Mouse (Mus musculus) bone marrow, adult 2 months (tissue): ENCODE results near the gene Slc25a51. TPM values are rescaled to one million over a fixed set of nuclear protein-coding genes. Genes with fewer than 3 reads are reported as not detected.

Experiments
- H3K27ac ChIP-seq: fragments of 200-500 bp; 2 replicates; pipeline ENCODE4 v1.5.1; 2012; ENCODE audit warnings: low read depth, mild to moderate bottlenecking, control low read depth, inconsistent platforms, low read length; ENCODE audit not compliant: control insufficient read depth, poor library complexity, insufficient read depth
- H3K4me1 ChIP-seq: fragments of 200-500 bp; 2 replicates; pipeline ENCODE4 v1.6.1; 2011; ENCODE audit warnings: low read length; ENCODE audit not compliant: control insufficient read depth, insufficient read depth
- H3K4me3 ChIP-seq: fragments of 200-500 bp; replicated peaks from 2 replicates; pipeline ENCODE3; 2011; ENCODE audit warnings: mild to moderate bottlenecking, low read depth, low read length, control low read depth; ENCODE audit not compliant: control insufficient read depth
- CTCF ChIP-seq: fragments of 200-500 bp; IDR thresholded peaks from 2 replicates; pipeline ENCODE4 v1.5.1; 2011; ENCODE audit warnings: low read length, control low read depth; ENCODE audit not compliant: control insufficient read depth, insufficient read depth
- POLR2A ChIP-seq: fragments of 200-500 bp; IDR thresholded peaks from 2 replicates; pipeline ENCODE4 v1.6.1; 2011; ENCODE audit warnings: low read depth, mild to moderate bottlenecking, control low read depth, low read length, borderline replicate concordance; ENCODE audit not compliant: control insufficient read depth
- WGBS: fragments of 180-500 bp; shearing (Covaris S2); methylation state at CpG from one replicate; pipeline ENCODE4 v1.1.7; 2018; 5-methylcytosine and 5-hydroxymethylcytosine counted together
- polyA plus RNA-seq: library from polyadenylated mRNA; stranded (reverse); fragments of >200 nt; gene quantifications from 2 replicates; pipeline ENCODE4 v1.2.4, GENCODE M21; 2011; ENCODE audit warnings: low replicate concordance; ENCODE audit not compliant: missing spikeins, insufficient read depth, insufficient read length

The Slc25a51 gene
- 97.1 and 115 TPM in 2 replicates for polyA plus RNA-seq

DNA sequence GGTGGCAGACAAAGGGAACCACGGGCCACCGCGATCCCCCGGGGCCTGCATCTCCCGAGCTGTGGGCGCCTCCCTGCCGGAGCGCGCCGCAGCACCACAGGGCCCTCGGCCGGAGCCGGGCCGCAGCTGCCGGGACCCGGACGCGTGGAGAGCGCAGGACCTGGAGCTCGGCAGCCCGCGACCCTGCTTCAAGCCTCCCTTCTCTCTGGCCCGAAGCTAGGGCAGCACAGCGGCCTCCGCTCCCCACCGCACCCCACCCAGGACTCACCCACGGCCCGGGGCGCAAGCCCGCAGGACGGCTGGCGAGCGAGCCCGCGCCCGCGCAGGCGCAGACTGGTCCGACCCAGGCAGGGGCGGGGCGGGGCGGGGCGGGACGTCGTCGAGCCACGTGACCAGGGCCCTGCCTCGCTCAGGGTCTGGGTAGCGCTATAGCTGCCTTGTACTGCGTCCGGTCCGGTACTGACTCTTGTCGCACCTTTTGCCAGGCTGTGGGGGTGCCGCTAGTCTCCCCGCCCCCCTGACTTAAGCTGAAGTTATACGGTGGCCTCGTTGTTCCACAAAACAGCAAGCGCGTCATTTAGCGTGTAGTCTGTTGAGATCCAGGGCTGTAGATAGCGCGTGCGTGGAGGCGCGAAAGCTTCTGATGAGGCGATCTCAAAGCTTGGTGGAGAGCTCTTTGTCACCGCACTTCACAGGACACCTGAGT lies at the start of gene Slc25a51:
Gene Slc25a51 (minus strand): TSS at position 340 of the 706 bp plus-strand sequence.
- under 1% methylated on average over 67 of the region's 67 CpGs for WGBS
- Histone ChIP-seq H3K4me1 (peaks cover 4% of the 10 kb centered on the region), H3K27ac (peak within 1 kb of the TSS; percentile 86), H3K4me3 (peak within 1 kb of the TSS; percentile 85)
- TF ChIP-seq CTCF (no peak), POLR2A (peak; percentile 95; the same call in 1 of the 2 replicates)

DNA sequence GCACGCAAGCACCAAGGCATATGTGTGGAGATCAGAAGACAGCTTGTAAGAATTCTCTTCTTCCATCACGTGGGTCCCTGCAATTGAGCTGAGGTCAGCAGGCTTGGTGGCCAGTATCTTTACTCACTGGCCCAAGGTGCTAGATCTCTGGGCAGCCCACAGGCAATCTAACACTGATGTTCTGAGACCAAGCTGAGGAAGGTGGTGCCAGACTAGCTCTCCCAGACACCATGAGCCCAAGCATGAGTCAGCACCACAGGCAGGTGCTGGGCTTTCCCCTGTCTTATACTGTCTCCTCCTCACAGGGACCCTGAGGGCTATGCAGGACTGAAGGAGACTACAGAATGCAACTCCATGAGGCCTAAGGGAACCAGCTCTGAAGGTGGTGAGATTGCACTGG lies 49.0 kb upstream of the Slc25a51 start:
- H3K27ac ChIP-seq, result no peak overlapping the region
- no peak overlapping the region for H3K4me3 ChIP-seq
- WGBS, result 81% methylated on average over 2 of the region's 2 CpGs
- no peak for TF ChIP-seq POLR2A
- TF ChIP-seq CTCF, result no peak
- H3K4me1 ChIP-seq, result peaks cover 6% of the 10 kb centered on the region

DNA sequence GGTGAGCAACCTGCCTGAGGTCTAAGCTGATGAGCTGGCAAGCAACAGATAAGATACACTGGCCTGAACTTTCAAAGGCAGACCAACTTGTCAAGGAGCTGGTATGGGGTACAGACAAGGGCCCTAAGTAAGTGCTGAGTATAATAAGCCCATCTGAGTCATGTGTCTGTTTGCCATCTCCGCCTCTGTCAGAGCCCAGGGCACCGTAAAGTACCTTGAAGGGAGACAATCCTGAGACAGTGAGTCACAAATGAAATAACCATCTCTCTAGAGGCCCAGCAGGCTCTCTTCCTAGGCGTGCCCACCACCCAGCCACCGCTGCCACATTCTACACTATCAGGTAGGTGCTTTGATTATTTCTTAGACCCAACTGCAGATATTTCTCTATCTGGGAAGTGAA lies 46.4 kb upstream of the Slc25a51 start:
- whole genome bisulfite sequencing, result 88% methylated on average over 4 of the region's 4 CpGs
- TF ChIP-seq POLR2A (no peak), CTCF (no peak)
- Histone ChIP-seq H3K27ac (no peak overlapping the region), H3K4me3 (no peak overlapping the region), H3K4me1 (peaks cover 13% of the 10 kb centered on the region)

DNA sequence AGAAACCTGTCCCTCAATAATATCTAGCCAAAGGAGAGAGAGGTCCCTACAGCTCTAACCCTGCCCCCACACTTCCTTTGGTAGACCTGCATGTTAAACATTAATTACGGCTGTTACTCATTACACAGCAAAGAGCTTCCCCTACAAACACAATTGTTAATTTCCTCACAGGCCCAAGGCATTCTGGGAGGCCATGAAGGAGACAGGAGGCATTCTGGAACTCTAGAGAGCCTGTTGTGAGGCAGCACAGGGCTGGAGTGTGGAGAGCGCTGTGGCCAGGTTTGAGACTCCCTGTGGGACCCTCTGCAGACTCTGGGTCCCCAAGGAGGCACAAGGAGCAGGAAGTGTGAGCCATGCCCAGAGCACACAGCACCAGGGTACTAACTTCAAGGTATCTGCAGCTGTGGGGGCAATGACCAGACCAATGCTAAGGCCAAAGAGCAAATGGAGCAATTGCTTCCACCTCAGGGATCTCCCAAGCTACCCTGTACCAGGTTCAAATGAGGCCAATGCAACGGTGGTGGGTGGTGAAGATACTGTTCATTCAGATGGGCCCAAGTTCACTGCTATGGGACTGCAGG lies 44.8 kb upstream of the Slc25a51 start:
- 56% methylated on average over 3 of the region's 3 CpGs for WGBS
- TF ChIP-seq CTCF (no peak), POLR2A (no peak)
- no peak overlapping the region for H3K27ac ChIP-seq
- H3K4me1 ChIP-seq, result peaks cover 13% of the 10 kb centered on the region
- no peak overlapping the region for H3K4me3 ChIP-seq

DNA sequence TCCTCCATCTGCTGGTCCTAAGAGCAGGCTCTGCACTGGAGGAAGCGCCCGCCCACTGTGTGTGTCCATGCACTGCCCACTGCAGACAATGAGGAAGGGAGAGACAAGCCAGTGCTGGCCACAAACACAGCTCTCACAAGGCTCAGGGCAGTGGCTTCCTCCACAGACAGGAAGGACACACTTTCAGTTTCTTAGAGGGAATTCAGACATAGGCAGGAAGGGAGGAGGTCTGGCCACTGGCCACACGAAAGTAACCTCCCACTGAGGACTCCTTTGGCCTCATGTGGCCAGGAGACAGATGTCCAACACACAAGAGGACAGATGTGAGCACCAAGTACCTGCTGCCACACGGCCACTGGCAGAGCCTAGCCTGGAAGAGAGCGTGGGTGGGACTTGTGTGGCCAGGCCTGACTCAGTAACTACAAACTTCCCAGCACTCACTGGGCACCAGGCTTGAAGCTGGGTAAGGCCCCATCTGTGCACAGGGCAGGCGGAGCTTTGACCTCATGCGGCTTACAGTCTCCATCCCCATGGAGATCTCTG lies 44.1 kb upstream of the Slc25a51 start:
- Histone ChIP-seq H3K27ac (peak overlapping the region; percentile 56), H3K4me1 (peaks cover 13% of the 10 kb centered on the region), H3K4me3 (no peak overlapping the region)
- TF ChIP-seq CTCF, result no peak
- peak; percentile 0; the same call in 1 of the 2 replicates for TF ChIP-seq POLR2A
- 44% methylated on average over 7 of the region's 7 CpGs for WGBS

DNA sequence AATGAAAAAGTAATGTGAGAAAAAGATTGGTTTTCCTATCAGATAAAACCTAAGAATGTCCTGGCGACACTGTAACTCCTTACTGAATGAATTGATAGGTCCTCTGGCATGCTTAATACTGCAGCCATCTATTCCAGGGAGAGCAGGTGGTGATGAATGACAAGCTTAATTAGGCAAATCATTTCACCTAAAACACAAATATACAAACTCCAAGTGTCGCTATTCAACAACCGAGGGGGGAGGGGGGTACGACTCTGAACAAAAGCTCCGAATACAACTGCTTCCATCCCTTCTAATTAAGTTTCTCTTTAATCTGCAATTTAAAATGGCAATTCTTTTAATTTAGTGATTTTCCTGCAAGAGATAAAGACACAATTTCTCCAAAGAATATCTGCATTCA lies 40.4 kb upstream of the Slc25a51 start:
- H3K4me1 ChIP-seq, result peaks cover 13% of the 10 kb centered on the region
- H3K4me3 ChIP-seq, result no peak overlapping the region
- H3K27ac ChIP-seq, result no peak overlapping the region
- no peak for TF ChIP-seq CTCF
- no peak for TF ChIP-seq POLR2A
- 81% methylated on average over 5 of the region's 5 CpGs for WGBS

DNA sequence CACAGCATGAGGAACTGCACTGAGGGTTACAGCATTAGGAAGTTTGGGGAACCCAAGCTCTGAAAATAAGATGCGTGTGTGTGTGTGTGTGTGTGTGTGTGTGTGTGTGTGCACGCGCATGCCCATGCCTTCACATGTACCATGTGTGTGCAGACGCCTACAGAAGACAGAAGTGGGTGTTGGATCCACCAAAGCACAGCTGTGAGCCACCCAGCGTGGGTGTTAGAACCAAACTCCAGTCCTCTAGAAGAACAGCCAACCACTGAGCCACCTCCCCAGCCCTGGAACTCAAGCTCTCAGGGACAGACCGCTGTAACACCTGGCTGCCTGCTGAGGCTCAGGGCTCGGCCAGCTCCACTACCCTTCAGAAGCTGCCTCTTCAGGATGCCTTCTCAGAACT lies 39.9 kb upstream of the Slc25a51 start:
- Histone ChIP-seq H3K4me3 (no peak overlapping the region), H3K4me1 (peaks cover 11% of the 10 kb centered on the region), H3K27ac (no peak overlapping the region)
- TF ChIP-seq CTCF (no peak), POLR2A (no peak)
- 61% methylated on average over 7 of the region's 7 CpGs for WGBS

DNA sequence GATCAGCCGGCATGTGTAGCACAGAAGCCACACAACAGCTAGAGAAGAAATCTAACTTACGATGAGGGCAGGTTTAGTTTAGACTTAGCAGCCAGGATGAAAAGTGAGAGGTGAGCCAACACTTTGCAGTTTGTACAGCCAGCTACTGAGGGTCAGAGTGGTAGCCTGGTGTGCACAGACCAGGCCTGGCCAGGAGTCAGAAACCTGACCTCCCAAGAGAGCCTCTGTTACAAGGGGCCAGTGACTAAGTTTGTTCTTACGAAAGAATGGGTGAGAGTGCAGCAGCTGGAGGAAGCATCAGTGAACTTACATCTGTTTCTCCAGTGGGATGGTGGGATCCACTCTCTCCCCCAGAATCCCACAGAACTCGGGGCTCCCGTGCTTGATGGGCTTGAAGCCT lies 38.6 kb upstream of the Slc25a51 start:
- WGBS, result 83% methylated on average over 5 of the region's 5 CpGs
- no peak overlapping the region for H3K4me3 ChIP-seq
- H3K27ac ChIP-seq, result no peak overlapping the region
- no peak for TF ChIP-seq POLR2A
- TF ChIP-seq CTCF, result no peak
- peaks cover 4% of the 10 kb centered on the region for H3K4me1 ChIP-seq
